Mouse (Mus musculus) retina, adult 2 months (tissue): ENCODE measurements at regions not wholly inside any gene's neighbourhood (a gene's known extent, or its start where the extent isn't known, plus 50 kb on each side); places are given as distances from the start of the nearest gene placed in this dataset.

Source experiments
- DNase-seq: peaks from one replicate; pipeline ENCODE4 v3.0.0-alpha.2; 2012; ENCODE audit warnings: low read depth, low spot score

GRCm38 (mm10) chr12:58443007-58443406, 173.9 kb upstream of the Clec14a start:
- no peak for DNase-seq

GRCm38 (mm10) chr12:58441962-58442361, 172.9 kb upstream of the Clec14a start:
- no peak for DNase-seq

- no peak for DNase-seq
Measured at GRCm38 (mm10) chr12:58440666-58441065, 171.6 kb upstream of the Clec14a start.

- DNase-seq, result no peak
Measured at GRCm38 (mm10) chr12:58437031-58437430, 167.9 kb upstream of the Clec14a start.

- DNase-seq, result no peak
Measured at GRCm38 (mm10) chr12:58434504-58434903, 165.4 kb upstream of the Clec14a start.

- DNase-seq, result no peak
Measured at GRCm38 (mm10) chr12:58429929-58430328, 160.8 kb upstream of the Clec14a start.

GRCm38 (mm10) chr12:58426758-58427157, 157.7 kb upstream of the Clec14a start:
- no peak for DNase-seq

- DNase-seq, result no peak
Measured at GRCm38 (mm10) chr12:58425961-58426360, 156.9 kb upstream of the Clec14a start.

- no peak for DNase-seq
Measured at GRCm38 (mm10) chr12:58423581-58423980, 154.5 kb upstream of the Clec14a start.

GRCm38 (mm10) chr12:58401904-58402303, 132.8 kb upstream of the Clec14a start:
- DNase-seq, result no peak

- DNase-seq, result no peak
Measured at GRCm38 (mm10) chr12:58360258-58360657, 91.2 kb upstream of the Clec14a start.

GRCm38 (mm10) chr12:58334163-58334562, 65.1 kb upstream of the Clec14a start:
- DNase-seq, result no peak

- DNase-seq, result no peak
Measured at GRCm38 (mm10) chr12:58329913-58330312, 60.8 kb upstream of the Clec14a start.

GRCm38 (mm10) chr12:58323953-58324352, 54.9 kb upstream of the Clec14a start:
- DNase-seq, result no peak
